Comparison of ENCODE assay signal across 8 mouse cellular contexts in genomic region chr1:180365983-180366811, GRCm38 (mm10). TPM values are rescaled to one million over a fixed set of nuclear protein-coding genes. Genes with fewer than 3 reads are reported as not detected.
DNase-seq lines count a peak whose midpoint lies in the region; ATAC-seq lines count a peak whose summit lies in the region.

No protein-coding gene starts in this region.

- no peak overlapping the region for H3K27ac ChIP-seq in limb, embryonic 12.5 days
- H3K27ac ChIP-seq in limb, embryonic 10.5 days = no peak overlapping the region
- H3K27ac ChIP-seq in neural tube, embryonic 12.5 days = no peak overlapping the region

- peak overlapping the region; percentile 18; the same call in 1 of the 2 replicates for H3K9ac ChIP-seq in limb, embryonic 12.5 days (replicated peaks)
- H3K9ac ChIP-seq in neural tube, embryonic 12.5 days = no peak overlapping the region

- no peaks in the 10 kb centered on the region for H3K9me3 ChIP-seq in limb, embryonic 12.5 days
- H3K9me3 ChIP-seq in limb, embryonic 10.5 days (replicated peaks) = no peaks in the 10 kb centered on the region
- no peaks in the 10 kb centered on the region for H3K9me3 ChIP-seq in neural tube, embryonic 12.5 days

- H3K27me3 ChIP-seq in limb, embryonic 12.5 days = no peaks in the 10 kb centered on the region
- H3K27me3 ChIP-seq in limb, embryonic 10.5 days (ENCODE audit: low read depth, poor library complexity, severe bottlenecking) = no peaks in the 10 kb centered on the region
- H3K27me3 ChIP-seq in neural tube, embryonic 12.5 days (replicated peaks) = no peaks in the 10 kb centered on the region

- no peak overlapping the region for H3K4me3 ChIP-seq in limb, embryonic 12.5 days (replicated peaks)
- H3K4me3 ChIP-seq in limb, embryonic 10.5 days = no peak overlapping the region
- no peak overlapping the region for H3K4me3 ChIP-seq in neural tube, embryonic 12.5 days

- no peaks in the 10 kb centered on the region for H3K36me3 ChIP-seq in limb, embryonic 12.5 days
- no peaks in the 10 kb centered on the region for H3K36me3 ChIP-seq in limb, embryonic 10.5 days
- H3K36me3 ChIP-seq in neural tube, embryonic 12.5 days = no peaks in the 10 kb centered on the region

- no peak for ATAC-seq in limb, embryonic 12.5 days (ENCODE audit: insufficient number of reproducible peaks, insufficient read depth, low FRiP score, low TSS enrichment, low read depth)
- no peak for ATAC-seq in neural tube, embryonic 12.5 days (ENCODE audit: low FRiP score, low read depth)

- peaks cover 46% of the 10 kb centered on the region for H3K4me1 ChIP-seq in limb, embryonic 12.5 days (replicated peaks)
- peaks cover 68% of the 10 kb centered on the region for H3K4me1 ChIP-seq in limb, embryonic 10.5 days
- H3K4me1 ChIP-seq in neural tube, embryonic 12.5 days = peaks cover 22% of the 10 kb centered on the region

- DNase-seq in limb, embryonic 10.5 days (ENCODE audit: low spot score) = no peak
- peak; percentile 79 for DNase-seq in cerebellum, adult 9-11 months
- DNase-seq in induced T-regulatory cell, adult 2 months (ENCODE audit: low read depth) = peak; percentile 87
- DNase-seq in spleen, postnatal 4 days (ENCODE audit: low spot score in 2 of 2) = no peak
- DNase-seq in adrenal gland, postnatal 36 days = no peak
- no peak for DNase-seq in right cerebral cortex, postnatal 4 days

- WGBS in limb, embryonic 12.5 days = 77% methylated on average over 18 of the region's 18 CpGs
- 81% methylated on average over 18 of the region's 18 CpGs for WGBS in limb, embryonic 10.5 days
- WGBS in neural tube, embryonic 12.5 days = 79% methylated on average over 18 of the region's 18 CpGs

- H3K4me2 ChIP-seq in limb, embryonic 12.5 days = peak overlapping the region; percentile 69
- H3K4me2 ChIP-seq in neural tube, embryonic 12.5 days (replicated peaks) = peak overlapping the region; percentile 59

RNA-seq across cellular contexts. Expression of gene Itpkb, which starts 35.9 kb away (rescaled TPM):
- polyA plus RNA-seq in limb, embryonic 12.5 days (2016; fragmentation: Nextera tagmentation; extraction: Ambion mirVana) = 13.9 and 14.5 TPM in 2 replicates
- polyA plus RNA-seq in limb, embryonic 10.5 days (2016; fragmentation: Nextera tagmentation; extraction: Ambion mirVana) = 6.2 and 10.1 TPM in 2 replicates
- 5.4 and 5.5 TPM in 2 replicates for polyA plus RNA-seq in neural tube, embryonic 12.5 days (2016; fragmentation: Nextera tagmentation; extraction: Ambion mirVana)
- 10 to 100 TPM; 58.5 to 71.5 TPM for total RNA-seq in adrenal gland, postnatal 36 days (2021)

Comparison
In these comparisons a context has a peak if more than half of its experiments do, and no peak if none do; other contexts are left out.
1. DNase-seq: peak in cerebellum, adult 9-11 months (single experiment) and induced T-regulatory cell, adult 2 months (single experiment); none in limb, embryonic 10.5 days (single experiment), spleen, postnatal 4 days (0 of 2), adrenal gland, postnatal 36 days (0 of 2) and right cerebral cortex, postnatal 4 days (single experiment).